Mouse (Mus musculus) megakaryocyte, embryonic 14.5 days (primary cell): ENCODE data around the gene Fer1l4.

Experiments used
- FLI1 ChIP-seq: IDR thresholded peaks from 2 replicates; pipeline ENCODE4 v1.6.1; 2012; ENCODE audit warnings: low read length, inconsistent platforms, mixed read lengths
- GATA1 ChIP-seq: IDR thresholded peaks from 3 replicates; pipeline ENCODE4 v1.6.1; 2012; ENCODE audit warnings: mixed read lengths, low read length, inconsistent platforms, borderline replicate concordance

- TF ChIP-seq FLI1 (no peak), GATA1 (no peak)
Observed at GRCm38 (mm10) chr2:156087391-156088110, 34.8 kb upstream of the Fer1l4 start.
